Mouse (Mus musculus) left cerebral cortex, adult 11 months (tissue): ENCODE results near the gene 1700016K19Rik.

Source experiments
- DNase-seq: peaks from one replicate; pipeline ENCODE4 v3.0.0; 2022; ENCODE audit warnings: low spot score

The 1700016K19Rik gene

DNA sequence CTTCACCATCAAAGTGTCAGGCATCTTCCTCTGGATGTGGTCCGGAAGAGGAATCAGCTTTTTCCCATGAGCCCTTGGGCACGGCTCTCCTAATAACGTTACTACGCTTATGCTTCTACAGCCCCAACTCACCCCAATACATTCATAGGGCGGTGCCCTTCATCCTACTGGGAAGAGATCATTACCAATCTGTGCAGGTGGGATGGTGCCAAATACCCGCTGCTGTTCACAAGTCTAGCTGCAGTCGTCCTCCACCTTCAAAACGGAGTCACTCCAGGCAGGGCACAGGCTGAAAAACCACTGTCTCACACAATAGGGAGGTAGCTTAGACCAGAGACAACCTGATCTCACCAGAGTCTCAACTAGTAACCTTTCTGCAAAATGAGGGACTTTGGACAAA is 35.5 kb downstream of the 1700016K19Rik start:
- no peak for DNase-seq

DNA sequence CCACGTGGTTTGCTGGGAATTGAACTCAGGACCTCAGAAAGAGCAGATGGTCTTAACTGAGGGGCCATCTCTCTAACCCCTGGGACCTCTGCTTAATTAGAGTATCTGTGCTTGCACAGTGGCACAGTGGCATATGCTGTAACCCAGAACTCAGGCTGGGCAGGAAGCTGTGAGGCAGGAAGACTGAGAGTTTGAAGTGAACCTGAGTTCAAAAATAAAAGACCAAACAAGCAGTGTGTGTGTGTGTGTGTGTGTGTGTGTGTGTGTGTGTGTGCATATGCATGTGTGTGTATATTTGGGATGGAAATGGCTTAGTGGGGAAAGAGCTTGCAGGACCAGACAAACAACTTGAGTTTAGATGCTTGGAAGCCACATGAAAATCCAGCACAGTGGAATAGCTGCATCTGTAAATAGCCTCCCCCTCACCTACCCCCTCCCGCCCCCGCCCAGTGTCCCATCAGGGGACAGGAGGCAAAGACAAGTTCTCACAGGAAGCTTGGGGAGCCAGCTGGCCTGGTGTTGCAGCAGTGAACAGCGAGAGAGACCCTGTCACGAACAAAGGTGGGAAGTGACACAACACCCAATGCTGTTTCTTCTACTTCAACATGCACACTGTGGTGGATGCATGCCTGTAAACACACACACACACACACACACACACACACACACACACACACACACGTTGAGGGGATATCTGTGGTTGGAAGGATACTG is 38.0 kb downstream of the 1700016K19Rik start:
- DNase-seq: no peak

DNA sequence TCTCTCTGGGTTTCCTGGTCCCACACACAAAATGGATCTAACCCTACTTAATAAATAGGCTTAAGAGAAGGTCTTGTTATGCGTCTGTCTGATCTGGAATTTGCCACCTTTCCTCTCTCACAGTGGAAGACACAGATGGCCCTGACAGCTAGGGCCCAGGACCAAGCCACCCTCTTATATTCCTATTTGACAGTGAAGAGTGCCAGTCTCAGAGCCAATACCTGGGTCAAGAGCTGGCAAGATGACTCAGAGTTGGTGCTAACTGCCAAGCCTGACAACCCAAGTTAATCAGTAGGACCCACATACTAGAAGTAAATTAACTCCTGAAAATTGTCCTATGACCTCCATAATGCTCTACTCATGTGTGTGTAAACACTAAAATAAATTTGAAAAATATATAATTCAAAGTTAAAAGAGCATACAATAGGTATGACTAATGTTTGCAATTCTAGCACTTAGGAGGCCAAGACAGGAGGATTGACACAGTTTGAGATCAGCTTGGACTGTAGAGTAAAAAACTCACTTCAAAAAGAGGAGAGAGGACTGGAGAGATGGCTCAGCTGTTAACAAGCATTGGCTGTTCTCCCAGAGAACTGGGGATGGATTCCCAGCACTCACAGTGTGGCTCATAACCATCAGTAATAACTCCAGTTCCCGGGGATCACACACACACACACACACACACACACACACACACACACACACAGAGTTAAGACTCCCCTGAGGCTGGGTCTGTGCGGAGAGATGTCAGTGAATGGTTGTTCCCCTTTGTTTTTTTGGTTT is 39.8 kb downstream of the 1700016K19Rik start:
- DNase-seq: no peak

DNA sequence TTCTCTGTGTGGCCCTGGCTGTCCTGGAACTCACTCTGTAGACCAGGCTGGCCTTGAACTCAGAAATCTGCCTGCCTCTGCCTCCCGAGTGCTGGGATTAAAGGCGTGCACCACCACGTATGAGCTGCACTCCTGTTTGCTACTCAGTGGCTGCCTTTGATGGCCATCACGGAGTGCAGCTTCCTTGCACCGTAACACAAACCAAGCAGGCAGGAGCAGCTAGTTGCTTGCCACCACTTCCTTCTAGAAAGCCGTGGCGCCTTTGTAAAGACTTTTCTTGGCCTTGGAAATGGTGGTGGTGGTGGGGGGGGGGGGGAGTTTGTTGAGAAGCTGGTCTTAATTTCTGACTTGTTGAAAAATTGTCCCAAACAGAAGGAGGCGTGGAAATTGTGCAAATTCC is 40.4 kb downstream of the 1700016K19Rik start:
- no peak for DNase-seq

DNA sequence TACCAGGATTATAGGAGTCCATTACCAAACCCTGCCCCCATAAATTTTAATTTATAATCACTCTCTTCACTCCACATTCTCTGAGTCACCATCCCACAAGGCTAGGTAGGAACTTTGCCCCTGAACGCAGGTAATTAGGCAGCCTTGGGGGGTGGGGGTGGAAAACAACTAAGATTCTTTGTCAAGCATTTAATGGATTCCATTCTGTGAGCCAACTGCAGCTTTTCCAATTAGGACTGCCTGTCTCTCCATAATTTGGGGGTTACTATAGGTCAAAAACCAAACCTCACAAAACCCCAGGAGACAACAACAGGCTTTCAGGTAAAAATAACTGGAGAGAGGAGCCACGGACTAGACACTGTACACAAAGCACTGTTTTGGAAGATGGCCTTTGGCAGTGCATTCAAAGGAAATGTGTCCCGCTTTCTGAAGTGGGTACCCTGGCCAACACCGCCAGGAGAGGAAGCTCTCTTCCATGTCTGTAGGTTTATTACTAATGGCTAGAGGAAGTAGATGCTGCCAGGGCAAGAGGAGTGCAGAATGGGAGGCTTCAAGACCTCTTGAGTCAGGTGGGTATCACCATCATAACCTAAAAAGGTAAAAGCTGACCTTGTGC is 41.2 kb downstream of the 1700016K19Rik start:
- DNase-seq: no peak

DNA sequence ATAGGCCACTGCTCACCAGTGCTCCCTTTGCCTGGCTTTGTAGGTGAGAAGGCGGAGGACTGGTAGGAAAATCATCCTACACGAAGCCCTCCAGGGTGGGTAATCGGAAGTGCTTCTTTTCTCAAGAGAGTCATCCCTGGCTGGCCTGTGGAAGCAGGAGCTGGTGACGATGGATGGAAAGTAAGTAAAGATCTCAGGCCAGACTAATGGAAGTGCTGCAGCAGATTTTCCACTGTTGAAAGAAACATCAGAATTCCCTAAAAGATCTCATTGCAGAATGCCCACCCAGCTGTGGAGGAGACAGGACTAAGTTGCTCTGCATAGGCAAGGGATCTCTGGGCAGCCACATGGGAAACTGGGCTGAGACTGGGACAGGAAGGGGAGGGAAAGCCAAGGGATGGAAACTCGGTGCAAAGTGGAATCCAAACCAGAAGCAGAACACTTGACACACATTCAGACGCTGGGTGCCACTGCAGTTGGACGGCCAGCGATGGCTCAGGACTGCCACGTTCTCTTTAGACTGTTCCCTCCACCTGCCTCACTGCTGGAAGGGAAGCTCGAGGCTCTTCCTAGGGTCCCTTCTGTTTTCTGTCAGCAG is 42.4 kb downstream of the 1700016K19Rik start:
- DNase-seq: no peak

DNA sequence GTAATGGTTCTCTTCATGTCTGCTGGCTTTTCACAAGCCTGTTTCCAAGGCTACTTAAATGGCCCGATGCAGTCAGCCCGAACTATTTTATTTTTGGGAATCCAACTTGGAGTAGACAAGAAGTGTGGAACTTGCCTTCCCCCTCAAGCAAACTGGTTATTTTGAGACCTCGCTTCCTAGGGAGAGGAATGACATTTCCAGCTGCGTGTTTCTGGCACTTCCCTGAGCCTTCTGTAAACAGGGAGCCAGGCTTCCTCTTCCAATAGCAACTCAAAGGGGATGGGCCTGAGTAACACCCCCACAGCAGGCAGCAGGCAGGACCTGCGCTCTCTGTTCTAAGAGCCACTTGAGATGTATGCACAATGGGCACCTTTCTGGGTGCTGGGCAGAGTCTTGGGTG is 43.2 kb downstream of the 1700016K19Rik start:
- DNase-seq: peak; percentile 64

DNA sequence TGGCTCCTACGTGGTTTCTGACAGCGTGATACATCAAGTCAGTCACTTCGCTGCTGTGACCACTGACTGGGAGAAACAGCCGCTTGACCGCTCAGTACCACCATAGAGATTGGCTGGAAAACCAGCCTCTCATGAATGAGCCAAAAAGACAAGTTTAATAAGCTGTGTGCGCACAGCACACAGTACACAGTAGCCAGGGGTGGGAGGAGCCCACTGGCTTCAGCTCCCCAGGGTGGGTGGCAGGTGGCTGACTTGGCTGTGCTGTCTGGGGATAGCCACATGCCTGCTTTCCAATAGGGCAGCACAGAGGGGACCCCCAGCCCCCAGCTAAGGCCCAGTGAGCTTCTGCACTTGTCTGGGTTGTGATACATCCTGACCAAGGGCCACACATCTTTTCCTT is 44.8 kb downstream of the 1700016K19Rik start:
- DNase-seq: no peak

DNA sequence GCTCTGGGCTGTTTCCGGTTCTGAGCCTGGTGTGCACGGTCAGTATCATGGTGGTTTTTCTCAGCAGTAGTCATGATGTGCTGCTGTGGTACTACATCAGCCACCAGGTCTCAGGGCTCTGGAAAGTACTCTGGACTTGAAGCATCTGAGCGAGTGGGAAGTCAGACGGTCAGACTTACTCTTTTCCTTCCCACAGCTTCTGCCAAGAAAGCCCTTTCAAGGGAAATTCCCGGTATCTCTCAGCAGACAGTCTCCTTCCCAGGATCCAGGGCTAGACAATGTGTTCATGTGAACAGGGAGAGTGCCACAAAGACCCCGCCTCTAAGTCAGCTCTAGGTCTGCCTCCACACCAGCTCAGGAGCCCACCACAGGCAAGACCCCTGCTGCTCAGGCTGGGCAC is 45.7 kb downstream of the 1700016K19Rik start:
- no peak for DNase-seq

DNA sequence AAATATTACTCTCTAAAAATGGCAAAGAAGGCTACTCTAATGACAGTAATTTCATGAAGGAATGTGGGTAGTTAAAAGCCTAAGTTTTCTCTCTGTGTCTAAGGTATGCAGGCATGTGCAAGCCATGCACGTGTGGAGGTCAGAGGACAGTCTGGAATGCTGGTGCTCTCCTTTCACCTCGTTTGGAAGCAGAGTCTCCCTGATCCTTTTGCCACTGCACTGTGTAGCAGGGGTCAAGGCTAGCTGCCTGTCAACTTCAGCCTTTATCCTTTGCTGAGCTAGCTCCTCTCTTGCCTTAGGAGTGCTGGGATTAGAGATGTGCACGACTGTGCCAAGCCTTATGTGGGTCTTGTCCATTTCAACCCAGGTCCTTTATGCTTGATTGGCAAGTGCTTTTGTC is 50.8 kb downstream of the 1700016K19Rik start:
- DNase-seq: no peak

DNA sequence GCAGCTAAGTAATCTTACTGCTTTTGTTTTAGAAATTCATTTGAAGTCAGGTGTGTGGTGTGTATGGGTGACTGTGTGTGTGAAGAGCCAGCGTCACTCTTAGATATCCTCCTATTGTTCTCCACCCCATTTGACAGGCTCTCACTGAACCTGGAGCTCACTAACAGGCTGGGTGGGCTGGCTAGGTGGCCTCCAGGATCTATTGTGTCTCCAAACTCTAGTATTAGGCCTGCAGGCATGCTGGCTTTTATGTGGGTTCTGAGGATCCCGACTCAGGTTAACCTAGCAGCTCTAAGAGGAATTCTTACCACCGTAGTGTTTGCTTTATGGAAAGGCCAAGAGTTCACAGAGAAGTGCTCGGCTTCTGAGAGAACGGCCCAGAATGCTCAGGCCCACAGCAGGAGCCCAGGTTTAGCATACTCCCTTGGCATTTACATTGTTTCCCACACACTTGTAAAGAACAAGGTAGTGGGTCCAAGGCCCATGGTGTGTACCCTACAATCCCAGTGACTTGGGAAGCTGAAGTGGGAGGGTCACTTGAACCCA is 51.3 kb downstream of the 1700016K19Rik start:
- DNase-seq: no peak

DNA sequence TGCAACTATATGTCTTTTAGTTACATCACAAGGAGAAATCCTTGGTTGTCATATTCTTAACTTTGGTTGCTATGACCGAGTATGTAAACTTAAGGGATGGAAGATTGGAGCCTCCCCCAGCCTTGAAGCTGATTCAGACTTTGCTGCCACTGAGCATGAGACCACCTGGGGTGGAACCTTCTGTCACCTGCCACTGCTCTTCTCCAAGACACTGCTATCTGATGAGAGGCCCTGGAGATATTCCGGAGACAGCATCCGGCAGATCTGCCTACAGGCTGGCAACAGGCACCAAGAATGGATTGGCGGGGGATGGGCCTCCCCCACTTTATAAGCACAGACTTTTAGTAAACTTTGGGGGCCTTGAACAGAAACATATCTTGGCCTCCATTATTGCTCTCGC is 52.8 kb downstream of the 1700016K19Rik start:
- no peak for DNase-seq
